Mouse (Mus musculus) cortical plate, adult 2 months (tissue): ENCODE data around the gene Tiam2. TPM values are rescaled to one million over a fixed set of nuclear protein-coding genes. Genes with fewer than 3 reads are reported as not detected.

ENCODE experiments used
- H3K27ac ChIP-seq: fragments of 200-500 bp; 2 replicates; pipeline ENCODE4 v1.5.1; 2012; ENCODE audit warnings: low read length, control low read depth, inconsistent platforms; ENCODE audit not compliant: insufficient read depth
- H3K4me1 ChIP-seq: fragments of 200-500 bp; 2 replicates; pipeline ENCODE4 v1.6.1; 2011; ENCODE audit warnings: low read length; ENCODE audit not compliant: control insufficient read depth, insufficient read depth
- H3K4me3 ChIP-seq: fragments of 200-500 bp; 2 replicates; pipeline ENCODE4 v1.5.1; 2011; ENCODE audit warnings: mild to moderate bottlenecking, low read length, control low read depth; ENCODE audit not compliant: insufficient read depth
- CTCF ChIP-seq: fragments of 200-500 bp; IDR thresholded peaks from 2 replicates; pipeline ENCODE4 v1.5.1; 2011; ENCODE audit warnings: mild to moderate bottlenecking, control low read depth, low read length; ENCODE audit not compliant: insufficient read depth; ENCODE audit errors: extremely low read depth
- POLR2A ChIP-seq: fragments of 200-500 bp; IDR thresholded peaks from 2 replicates; pipeline ENCODE4 v1.6.1; 2011; ENCODE audit warnings: mild to moderate bottlenecking, low read length, control low read depth; ENCODE audit not compliant: insufficient read depth; ENCODE audit errors: extremely low read depth
- polyA plus RNA-seq: library from polyadenylated mRNA; depleted of rRNA; stranded (reverse); fragments of >200 nt; gene quantifications from 2 replicates; pipeline ENCODE4 v1.2.3, GENCODE M21; 2012

Tiam2 gene
- polyA plus RNA-seq, 1 experiment = 75.3 TPM

- Histone ChIP-seq H3K4me1 (no peaks in the 10 kb centered on the region), H3K27ac (no peak overlapping the region), H3K4me3 (no peak overlapping the region)
- no peak for TF ChIP-seq CTCF
- no peak for TF ChIP-seq POLR2A
These were observed 28.5 kb downstream of the Tiam2 start for GRCm38 (mm10) chr17:3354856-3355255.

- no peaks in the 10 kb centered on the region for H3K4me1 ChIP-seq
- H3K27ac ChIP-seq = no peak overlapping the region
- no peak for TF ChIP-seq CTCF
- TF ChIP-seq POLR2A = no peak
- H3K4me3 ChIP-seq = no peak overlapping the region
These were observed 30.4 kb downstream of the Tiam2 start for GRCm38 (mm10) chr17:3356633-3357365.

DNA sequence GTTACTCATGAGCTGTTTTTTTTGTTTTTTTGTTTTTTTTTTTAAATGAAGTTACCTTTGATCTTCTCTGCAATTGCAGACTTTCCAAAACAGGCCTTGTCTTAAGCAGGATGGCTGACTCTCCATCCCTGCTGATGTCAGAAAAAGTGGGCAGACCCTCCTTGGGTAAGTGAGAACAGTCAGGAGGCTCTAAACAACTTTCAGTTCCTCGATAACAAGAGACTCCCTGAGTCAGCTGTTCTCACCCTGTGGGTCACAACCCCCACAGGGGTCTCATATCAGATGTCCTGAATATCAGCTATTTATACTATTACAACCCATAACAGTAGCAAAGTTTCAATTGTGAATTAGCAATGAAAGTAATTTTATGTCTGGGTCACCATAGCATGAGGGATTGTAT lies 33.9 kb downstream of the Tiam2 start:
- no peak overlapping the region for H3K27ac ChIP-seq
- TF ChIP-seq POLR2A (no peak), CTCF (no peak)
- H3K4me1 ChIP-seq = no peaks in the 10 kb centered on the region
- H3K4me3 ChIP-seq = no peak overlapping the region

DNA sequence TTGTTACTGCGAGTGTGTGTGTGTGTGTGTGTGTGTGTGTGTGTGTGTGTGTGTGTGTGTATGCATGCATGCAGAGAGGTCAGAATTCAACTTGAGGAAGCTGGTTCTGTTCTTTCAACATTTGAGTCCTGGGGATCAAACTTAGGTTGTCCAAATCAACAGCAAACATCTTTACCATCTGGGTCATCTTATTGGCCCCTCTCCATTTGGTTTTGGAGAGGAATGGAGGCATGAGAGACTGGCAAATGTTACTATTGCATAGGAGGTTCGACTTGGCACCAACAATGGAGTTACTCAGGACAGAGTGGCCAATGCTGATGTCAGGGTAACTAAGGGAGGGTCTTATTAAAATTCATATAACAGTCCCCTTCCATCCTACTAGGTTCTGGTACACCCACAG lies 35.4 kb downstream of the Tiam2 start:
- Histone ChIP-seq H3K4me3 (no peak overlapping the region), H3K27ac (no peak overlapping the region), H3K4me1 (no peaks in the 10 kb centered on the region)
- TF ChIP-seq CTCF (no peak), POLR2A (no peak)

GRCm38 (mm10) chr17:3363216-3363615 lies 36.8 kb downstream of the Tiam2 start:
- Histone ChIP-seq H3K4me3 (no peak overlapping the region), H3K4me1 (no peaks in the 10 kb centered on the region), H3K27ac (no peak overlapping the region)
- TF ChIP-seq POLR2A (no peak), CTCF (no peak)

- Histone ChIP-seq H3K4me1 (no peaks in the 10 kb centered on the region; the same call in 1 of the 2 replicates), H3K4me3 (no peak overlapping the region), H3K27ac (no peak overlapping the region)
- TF ChIP-seq POLR2A (no peak), CTCF (no peak)
These were observed 40.4 kb downstream of the Tiam2 start for GRCm38 (mm10) chr17:3366741-3367140.

GRCm38 (mm10) chr17:3368386-3368785 lies 42.0 kb downstream of the Tiam2 start:
- no peaks in the 10 kb centered on the region; the same call in 1 of the 2 replicates for H3K4me1 ChIP-seq
- H3K4me3 ChIP-seq = no peak overlapping the region
- no peak for TF ChIP-seq CTCF
- no peak for TF ChIP-seq POLR2A
- no peak overlapping the region for H3K27ac ChIP-seq

DNA sequence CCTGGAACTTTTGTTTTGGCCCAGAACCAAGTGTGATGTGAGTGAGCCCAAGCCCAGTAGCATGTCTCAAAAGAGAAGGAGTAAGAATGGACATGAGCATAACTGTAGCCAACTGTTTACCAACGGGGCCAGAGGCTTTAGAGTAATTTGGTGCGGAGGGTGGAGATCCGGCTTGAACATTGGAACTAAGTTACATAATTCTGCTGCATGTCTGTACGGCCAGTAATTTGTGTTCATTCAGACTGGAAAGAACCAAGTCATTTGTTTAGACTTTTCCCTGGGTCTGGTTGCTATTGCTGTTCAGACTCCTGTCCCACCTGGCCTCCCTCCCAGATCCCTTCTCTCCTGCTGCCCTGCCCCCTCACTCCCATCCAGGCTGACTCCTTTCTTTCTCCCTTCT lies 43.3 kb downstream of the Tiam2 start:
- TF ChIP-seq POLR2A (no peak), CTCF (no peak)
- no peak overlapping the region for H3K27ac ChIP-seq
- H3K4me3 ChIP-seq = no peak overlapping the region
- H3K4me1 ChIP-seq = no peaks in the 10 kb centered on the region; the same call in 1 of the 2 replicates

GRCm38 (mm10) chr17:3378606-3379005 lies 52.2 kb downstream of the Tiam2 start:
- TF ChIP-seq CTCF = no peak
- TF ChIP-seq POLR2A = no peak
- Histone ChIP-seq H3K4me3 (no peak overlapping the region), H3K4me1 (peaks cover 5% of the 10 kb centered on the region), H3K27ac (no peak overlapping the region)

- peaks cover 5% of the 10 kb centered on the region for H3K4me1 ChIP-seq
- TF ChIP-seq CTCF = no peak
- TF ChIP-seq POLR2A = no peak
- no peak overlapping the region for H3K27ac ChIP-seq
- no peak overlapping the region for H3K4me3 ChIP-seq
These were observed 53.6 kb downstream of the Tiam2 start for GRCm38 (mm10) chr17:3379753-3380588.

DNA sequence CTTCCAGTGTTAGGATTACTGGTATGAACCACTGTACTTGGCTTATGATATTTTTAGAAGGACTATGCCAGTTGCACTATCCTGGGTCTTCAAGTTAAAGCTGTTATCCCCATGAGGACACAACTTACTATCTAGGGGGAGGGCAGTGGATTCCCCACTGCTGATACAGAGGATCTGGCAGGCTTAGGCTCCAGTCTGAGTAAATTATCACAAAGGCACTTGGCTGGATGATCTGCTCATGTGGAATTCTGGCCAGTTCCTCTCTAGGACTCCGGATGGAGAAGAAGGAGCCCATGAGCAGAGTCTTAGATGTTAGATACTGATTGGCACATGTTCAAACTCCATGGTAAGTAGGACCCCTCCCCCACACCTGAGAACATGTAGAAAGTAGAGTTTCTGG lies 59.0 kb downstream of the Tiam2 start:
- H3K27ac ChIP-seq = no peak overlapping the region
- no peak for TF ChIP-seq POLR2A
- TF ChIP-seq CTCF = no peak
- peaks cover 4% of the 10 kb centered on the region; the same call in 1 of the 2 replicates for H3K4me1 ChIP-seq
- H3K4me3 ChIP-seq = no peak overlapping the region
